Mouse (Mus musculus) midbrain, embryonic 10.5 days (tissue): ENCODE measurements around the gene Pias1. TPM values are rescaled to one million over a fixed set of nuclear protein-coding genes. Genes with fewer than 3 reads are reported as not detected.
A peak's percentile ranks its signal among the peaks of the same experiment; 100 is the strongest.

ENCODE experiments used
- DNase-seq: peaks from one replicate; pipeline ENCODE4 v3.0.0-alpha.2; 2017; ENCODE audit warnings: low spot score
- H3K27ac ChIP-seq: fragments of 300-500 bp; sonication (generic); replicated peaks from 2 replicates; pipeline ENCODE4 v1.5.1; 2016; ENCODE audit warnings: mild to moderate bottlenecking
- H3K27me3 ChIP-seq: fragments of 300-500 bp; sonication (generic); 2 replicates; pipeline ENCODE4 v1.6.1; 2016; ENCODE audit warnings: low read depth, mild to moderate bottlenecking; ENCODE audit not compliant: poor library complexity, severe bottlenecking
- H3K36me3 ChIP-seq: fragments of 300-500 bp; sonication (generic); 2 replicates; pipeline ENCODE4 v1.6.1; 2016; ENCODE audit warnings: mild to moderate bottlenecking, moderate library complexity
- H3K4me1 ChIP-seq: fragments of 300-500 bp; sonication (generic); 2 replicates; pipeline ENCODE4 v1.6.1; 2016
- H3K4me3 ChIP-seq: fragments of 300-500 bp; sonication (generic); 2 replicates; pipeline ENCODE4 v1.5.1; 2016; ENCODE audit warnings: mild to moderate bottlenecking, moderate library complexity
- H3K9me3 ChIP-seq: fragments of 300-500 bp; sonication (generic); replicated peaks from 2 replicates; pipeline ENCODE4 v1.6.1; 2016; ENCODE audit warnings: mild to moderate bottlenecking
- WGBS: fragments of 180-500 bp; shearing (Covaris S2); methylation state at CpG from one replicate; pipeline ENCODE4 v1.1.7; 2016; 5-methylcytosine and 5-hydroxymethylcytosine counted together
- polyA plus RNA-seq: library from polyadenylated mRNA; unstranded; fragments of >200 nt; fragmentation: Nextera tagmentation; extraction: Ambion mirVana; gene quantifications from 2 replicates; pipeline ENCODE4 v1.2.1, GENCODE M21; 2016

Pias1 gene
- polyA plus RNA-seq, 1 experiment from 2014 or later: 56.8 TPM

DNA sequence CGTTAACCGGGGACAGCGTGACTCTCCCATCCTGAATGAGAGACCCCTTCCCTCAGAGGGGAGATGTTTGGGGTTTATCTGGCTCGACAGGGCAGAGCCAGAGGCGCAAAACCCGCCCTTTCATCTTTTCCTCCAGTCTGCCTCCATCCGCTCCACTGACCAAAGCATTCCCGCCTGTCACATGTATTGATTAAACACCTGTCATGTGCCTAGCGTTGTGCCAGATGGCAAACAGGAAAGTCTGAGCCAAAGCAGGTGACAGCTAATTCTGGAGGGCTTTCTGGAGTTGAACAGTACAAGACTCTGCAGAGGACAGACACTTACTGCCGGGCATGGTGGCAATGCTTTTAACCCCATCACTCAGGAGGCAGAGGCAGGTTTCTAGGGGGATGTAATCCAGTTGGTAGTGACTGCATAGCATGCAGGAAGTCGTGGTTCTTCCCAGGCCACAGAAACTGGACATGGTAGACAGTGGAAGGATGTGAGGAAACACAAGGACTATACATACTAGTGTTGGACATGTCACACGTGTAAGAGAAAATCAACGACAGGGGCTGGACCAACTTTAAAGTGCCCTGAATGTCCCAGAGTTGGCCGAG, 148.5 kb downstream of the Pias1 start:
- WGBS: 20% methylated on average over 14 of the region's 14 CpGs
- Histone ChIP-seq H3K27ac (peak overlapping the region; percentile 96), H3K9me3 (no peaks in the 10 kb centered on the region), H3K36me3 (no peaks in the 10 kb centered on the region), H3K27me3 (peaks cover 5% of the 10 kb centered on the region), H3K4me3 (peak overlapping the region; percentile 84), H3K4me1 (peaks cover 51% of the 10 kb centered on the region)
- DNase-seq: no peak

DNA sequence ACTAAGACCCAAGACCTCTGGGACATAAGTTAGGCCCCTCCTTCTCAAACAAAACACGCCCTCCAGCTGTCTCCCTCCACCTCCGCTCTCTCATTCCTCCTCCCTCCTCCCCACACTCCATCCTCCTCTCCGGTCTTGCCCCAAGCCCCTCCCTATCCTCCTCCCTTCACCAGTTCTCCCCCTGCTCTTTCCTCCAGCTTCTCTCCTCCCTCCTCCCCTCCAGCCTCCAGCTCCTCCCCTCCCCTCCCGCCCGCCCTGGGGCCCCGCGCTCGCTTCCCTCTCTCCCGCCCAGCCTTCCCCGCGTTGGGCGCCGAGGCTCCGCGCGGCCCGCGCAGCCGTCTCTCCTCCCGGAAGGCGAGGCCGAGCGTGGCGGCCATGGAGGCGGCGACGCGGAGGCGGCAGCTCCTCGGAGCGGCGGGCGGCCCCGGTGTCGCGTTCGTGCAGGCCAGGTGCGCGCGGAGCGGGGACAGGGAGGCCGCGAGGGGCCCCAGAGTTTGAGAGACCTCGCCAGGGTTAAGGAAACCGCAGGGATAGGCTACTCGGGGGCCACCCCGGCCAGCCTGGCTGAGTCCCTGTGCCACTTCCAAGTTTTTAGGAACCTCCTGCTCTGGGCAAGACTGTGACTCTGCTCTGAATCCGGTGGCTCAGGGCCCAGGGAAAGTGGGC, 149.1 kb downstream of the Pias1 start, which contains the start of gene Cln6:
Gene Cln6 (plus strand): TSS at position 280 of the 666 bp plus-strand sequence.
- H3K27ac ChIP-seq: peak within 1 kb of the TSS; percentile 96
- peak; percentile 83 for DNase-seq
- H3K4me1 ChIP-seq: peaks cover 45% of the 10 kb centered on the region
- H3K9me3 ChIP-seq: no peaks in the 10 kb centered on the region
- peak within 1 kb of the TSS; percentile 84 for H3K4me3 ChIP-seq
- WGBS: under 1% methylated on average over 45 of the region's 48 CpGs
- peaks cover 5% of the 10 kb centered on the region for H3K27me3 ChIP-seq
- H3K36me3 ChIP-seq: no peaks in the 10 kb centered on the region

DNA sequence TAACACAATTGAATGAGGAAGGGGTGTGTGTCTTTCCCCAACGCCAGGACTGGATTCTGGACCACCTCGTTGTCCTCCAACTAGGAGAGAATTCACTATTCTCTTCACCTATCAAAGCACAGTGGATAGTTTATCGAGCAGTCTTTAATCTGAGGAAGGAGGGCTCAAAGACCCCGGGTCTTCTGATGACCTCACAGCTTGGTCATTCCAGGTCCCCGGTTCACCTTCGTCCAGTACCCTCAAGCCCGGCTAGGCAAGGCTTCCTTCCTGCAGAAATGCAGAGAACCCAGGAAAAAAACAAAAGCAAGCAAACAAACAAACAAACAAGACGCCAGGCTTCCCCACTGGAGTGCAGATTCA, 149.6 kb downstream of the Pias1 start:
- WGBS: 20% methylated on average over 8 of the region's 8 CpGs
- no peak for DNase-seq
- Histone ChIP-seq H3K27me3 (peaks cover 5% of the 10 kb centered on the region), H3K9me3 (no peaks in the 10 kb centered on the region), H3K27ac (peak overlapping the region; percentile 96), H3K4me1 (peaks cover 42% of the 10 kb centered on the region), H3K36me3 (no peaks in the 10 kb centered on the region), H3K4me3 (peak overlapping the region; percentile 84)

DNA sequence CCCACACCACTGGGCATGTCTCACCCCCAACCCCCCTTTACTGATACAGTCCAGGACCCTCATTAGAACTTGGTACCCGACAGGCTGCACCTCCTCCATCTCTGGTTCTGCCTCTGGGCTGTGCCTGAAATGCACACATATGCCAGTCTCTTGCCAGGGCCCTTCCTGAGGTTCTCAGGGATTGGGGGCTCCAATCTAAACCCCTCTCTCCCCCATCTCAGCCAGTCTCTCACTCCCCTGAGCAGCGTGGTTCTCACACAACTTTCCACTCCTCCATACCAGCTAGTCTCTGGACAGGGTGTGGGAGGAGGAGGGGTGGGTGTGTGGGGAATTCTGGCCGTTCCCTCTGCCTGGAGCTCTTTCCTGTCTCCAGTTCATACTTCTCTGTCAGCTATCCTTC, 150.1 kb downstream of the Pias1 start:
- Histone ChIP-seq H3K4me1 (peaks cover 41% of the 10 kb centered on the region), H3K27me3 (peaks cover 5% of the 10 kb centered on the region), H3K4me3 (peak overlapping the region; percentile 84; the same call in 1 of the 2 replicates), H3K9me3 (no peaks in the 10 kb centered on the region), H3K27ac (peak overlapping the region; percentile 96; the same call in 1 of the 2 replicates), H3K36me3 (no peaks in the 10 kb centered on the region)
- DNase-seq: no peak
- 54% methylated on average over 3 of the region's 3 CpGs for WGBS

DNA sequence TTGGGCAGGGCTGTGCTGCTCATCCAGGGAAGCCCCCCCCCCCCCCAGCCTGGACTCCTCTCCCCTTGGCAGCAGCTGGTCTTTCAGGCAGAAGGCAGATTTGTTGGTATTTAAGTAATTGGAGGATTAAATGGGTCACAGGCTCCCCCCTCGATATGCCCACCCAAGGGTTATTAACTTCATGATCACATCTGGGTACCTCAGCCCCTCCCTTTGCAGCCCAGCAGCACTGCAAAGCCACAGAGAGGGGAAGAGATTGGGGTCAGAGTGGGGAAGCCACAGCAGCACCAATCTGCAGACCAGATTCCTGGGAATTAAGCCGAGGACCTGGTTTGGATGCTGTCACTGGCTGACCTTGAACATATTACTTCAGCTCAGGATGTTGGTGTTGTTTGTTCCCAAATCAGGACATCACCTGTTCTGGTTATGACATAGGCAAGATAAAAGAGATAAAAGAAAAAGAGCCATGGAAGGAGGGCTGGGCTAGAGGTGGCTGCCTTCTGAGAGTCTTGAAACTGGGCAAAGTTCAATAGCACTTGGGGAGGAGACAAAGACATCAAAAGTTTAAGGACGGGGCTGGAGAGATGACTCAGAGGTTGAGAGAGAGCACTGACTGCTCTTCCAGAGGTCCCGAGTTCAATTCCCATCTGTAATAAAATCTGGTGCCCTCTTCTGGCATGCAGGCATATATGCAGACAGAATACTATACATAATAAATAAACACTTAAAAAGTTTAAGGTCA, 151.8 kb downstream of the Pias1 start:
- no peaks in the 10 kb centered on the region for H3K9me3 ChIP-seq
- peaks cover 38% of the 10 kb centered on the region for H3K4me1 ChIP-seq
- H3K27me3 ChIP-seq: peaks cover 5% of the 10 kb centered on the region
- DNase-seq: no peak
- no peak overlapping the region for H3K27ac ChIP-seq
- H3K4me3 ChIP-seq: no peak overlapping the region
- WGBS: 66% methylated on average over 4 of the region's 4 CpGs
- H3K36me3 ChIP-seq: no peaks in the 10 kb centered on the region

DNA sequence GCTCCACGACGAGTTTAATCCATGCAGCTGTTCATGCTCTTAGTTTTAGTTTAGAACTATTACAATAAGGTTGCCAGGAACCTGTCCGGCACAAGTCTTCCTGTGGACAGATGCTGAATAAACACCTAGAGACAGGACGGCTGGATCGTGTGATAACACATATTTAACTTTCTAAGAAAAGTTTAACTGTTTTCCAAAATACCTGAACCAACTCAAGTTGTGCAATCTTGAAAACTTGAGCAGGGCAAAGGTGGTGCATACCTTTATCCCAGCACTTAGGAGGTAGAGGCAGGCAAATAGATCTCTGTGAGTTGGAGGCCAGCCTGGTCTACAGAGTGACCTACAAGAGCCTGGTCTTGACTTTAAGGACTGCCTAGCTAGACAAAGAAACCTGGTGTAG, 152.8 kb downstream of the Pias1 start:
- Histone ChIP-seq H3K27me3 (no peaks in the 10 kb centered on the region; the same call in 1 of the 2 replicates), H3K36me3 (no peaks in the 10 kb centered on the region), H3K27ac (no peak overlapping the region), H3K4me1 (peaks cover 33% of the 10 kb centered on the region), H3K9me3 (no peaks in the 10 kb centered on the region), H3K4me3 (no peak overlapping the region)
- DNase-seq: no peak
- WGBS: 88% methylated on average over 5 of the region's 5 CpGs

DNA sequence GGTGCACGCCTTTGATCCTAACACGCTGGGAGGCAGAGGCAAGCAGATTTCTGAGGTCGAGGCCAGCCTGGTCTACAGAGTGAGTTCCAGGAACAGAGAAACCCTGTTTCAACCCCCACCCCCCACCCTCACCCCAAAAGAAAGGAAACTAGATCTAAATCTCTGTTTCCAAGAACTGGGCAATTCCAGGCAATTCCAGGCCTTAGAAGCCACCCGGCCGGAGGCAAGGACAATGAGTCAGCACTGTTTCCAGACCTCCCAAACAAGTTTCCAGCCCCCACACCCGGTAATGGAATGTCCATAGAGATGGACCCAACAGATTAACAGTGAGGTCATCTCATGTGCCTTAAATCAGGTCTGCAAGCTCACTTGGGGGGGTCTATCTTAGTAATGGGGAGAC, 157.8 kb downstream of the Pias1 start:
- DNase-seq: no peak
- Histone ChIP-seq H3K4me3 (no peak overlapping the region), H3K9me3 (no peaks in the 10 kb centered on the region), H3K27me3 (no peaks in the 10 kb centered on the region), H3K36me3 (no peaks in the 10 kb centered on the region), H3K27ac (no peak overlapping the region), H3K4me1 (peaks cover 50% of the 10 kb centered on the region)
- 86% methylated on average over 6 of the region's 6 CpGs for WGBS

DNA sequence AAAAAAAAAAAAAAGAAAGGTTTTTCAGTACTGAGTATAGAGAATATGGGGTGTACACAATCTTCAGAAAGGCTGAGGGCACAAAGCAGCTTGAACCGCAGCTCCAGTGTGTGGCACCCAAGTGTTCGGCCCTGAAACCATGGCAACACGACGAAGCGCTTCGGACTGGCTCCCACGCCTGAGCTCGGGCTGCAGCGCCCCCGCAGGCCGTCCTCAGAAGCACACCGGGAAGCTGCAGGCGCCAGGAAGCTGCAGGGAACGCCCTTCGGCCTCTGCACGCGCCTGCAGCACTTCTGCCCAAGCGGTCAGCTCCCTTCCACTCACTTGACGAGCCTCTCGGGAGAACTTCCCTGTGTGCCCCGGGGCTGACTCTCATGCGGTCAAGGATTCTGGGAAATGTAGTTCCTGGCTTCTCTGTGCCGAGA, 159.1 kb downstream of the Pias1 start:
- peaks cover 52% of the 10 kb centered on the region for H3K4me1 ChIP-seq
- no peaks in the 10 kb centered on the region for H3K9me3 ChIP-seq
- peak; percentile 98 for DNase-seq
- under 1% methylated on average over 23 of the region's 23 CpGs for WGBS
- H3K27me3 ChIP-seq: no peaks in the 10 kb centered on the region
- H3K27ac ChIP-seq: peak overlapping the region; percentile 82
- peak overlapping the region; percentile 41 for H3K4me3 ChIP-seq
- H3K36me3 ChIP-seq: no peaks in the 10 kb centered on the region

Other genes starting within 250 kb of the Pias1 start
- gene Fem1b, start 176.0 kb downstream of the Pias1 start, polyA plus RNA-seq: 34.5 and 41.0 TPM in 2 replicates
- 10.2 and 13.3 TPM in 2 replicates for gene Cln6, start 149.1 kb downstream of the Pias1 start, polyA plus RNA-seq
- 0.36 and 0.60 TPM in 2 replicates for gene Calml4, start 129.8 kb downstream of the Pias1 start, polyA plus RNA-seq
- 0.12 TPM in 1 of 2 replicates, not detected in the other for gene Skor1, start 161.0 kb upstream of the Pias1 start, polyA plus RNA-seq